Mouse (Mus musculus): ENCODE results near the gene Kirrel3.

Kirrel3 gene

GRCm38 (mm10) chr9:34969881-34970490, 484.3 kb downstream of the Kirrel3 start:
- peak; percentile 62 for DNase-seq (ENCODE audit: extremely low read depth, insufficient read length, low spot score)

DNA sequence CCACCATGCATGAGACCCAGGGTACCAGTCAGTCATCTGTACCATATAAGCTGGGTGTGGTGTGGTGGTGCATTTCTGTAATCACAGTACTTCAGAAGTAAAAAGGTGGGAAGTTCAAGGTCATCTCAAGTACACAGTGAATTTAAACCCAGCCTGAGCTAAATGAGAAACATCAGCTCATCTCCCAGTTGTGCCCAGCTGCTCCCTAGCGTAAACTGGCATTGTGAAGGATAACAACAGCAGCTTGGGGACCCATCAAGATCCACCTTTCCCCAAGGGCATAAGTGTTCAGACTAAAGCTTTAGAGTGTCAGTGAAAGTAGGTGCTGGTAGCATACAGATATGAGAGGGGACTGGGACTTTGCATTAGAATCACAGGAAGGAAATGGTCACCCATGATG, 488.6 kb downstream of the Kirrel3 start:
- no peak for DNase-seq (ENCODE audit: extremely low read depth, insufficient read length, low spot score)

- no peak for DNase-seq (ENCODE audit: extremely low read depth, insufficient read length, low spot score)
These were observed 489.6 kb downstream of the Kirrel3 start for GRCm38 (mm10) chr9:34975245-34975644.

DNA sequence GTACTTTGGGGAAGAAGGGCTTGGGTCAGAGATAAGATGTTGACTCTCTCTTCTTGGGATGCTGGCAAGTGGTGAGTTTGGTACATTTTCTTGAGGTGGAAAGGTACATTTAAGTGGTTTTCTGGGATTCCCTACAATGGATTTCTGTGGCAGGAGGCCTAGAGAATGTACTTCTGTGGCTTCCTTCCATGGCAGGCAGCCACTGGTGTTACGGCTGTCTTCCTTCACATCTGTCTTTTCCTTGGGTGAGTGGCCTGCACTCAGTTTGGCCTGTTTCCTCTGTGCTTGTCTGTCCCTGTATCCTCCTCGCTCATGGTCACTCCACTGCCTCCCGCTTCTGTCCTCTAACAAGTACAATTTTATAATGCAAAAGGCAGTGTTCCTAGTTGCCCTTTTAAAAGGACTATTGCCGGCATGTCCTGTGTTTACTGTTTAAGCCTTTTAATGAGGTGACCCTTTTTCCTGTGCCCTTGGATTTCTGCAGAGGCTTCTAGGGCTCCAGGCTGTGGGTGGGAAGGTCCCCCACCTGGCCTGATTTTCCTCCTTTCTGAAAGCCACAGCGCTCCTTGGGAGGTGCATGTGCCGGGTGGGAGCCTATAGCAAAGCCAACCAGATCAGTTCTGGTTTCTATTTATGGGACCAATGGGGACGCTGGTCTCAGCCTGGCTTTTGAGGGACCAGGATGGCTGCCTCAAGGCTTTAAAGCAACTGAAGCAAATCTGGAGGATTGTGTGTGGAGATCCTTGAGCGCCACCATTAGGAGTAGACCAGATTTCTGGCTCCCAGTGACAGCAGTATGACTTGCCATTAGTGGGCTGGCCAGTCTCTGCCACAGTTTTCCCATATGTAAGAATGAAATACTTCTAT, 491.1 kb downstream of the Kirrel3 start:
- no peak for DNase-seq (ENCODE audit: extremely low read depth, insufficient read length, low spot score)

DNA sequence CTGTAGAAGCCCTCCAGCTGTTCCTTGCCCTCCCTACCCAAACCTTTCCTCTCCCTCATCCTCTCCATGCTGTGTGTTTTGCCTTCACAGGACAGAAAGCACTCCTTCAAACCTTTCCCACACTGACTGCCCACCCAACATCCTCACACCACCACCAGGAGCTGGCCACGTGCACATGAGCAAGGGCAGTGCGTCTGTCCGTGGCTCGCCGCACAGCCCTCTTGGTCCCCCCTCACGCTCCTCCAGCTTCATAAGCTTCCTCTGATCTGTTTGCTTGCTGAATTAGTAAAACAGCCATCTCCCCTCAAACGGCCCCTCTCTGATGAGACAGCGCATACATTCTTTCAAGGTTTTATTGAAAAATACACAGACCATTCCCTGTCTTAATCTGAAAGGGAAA, 492.0 kb downstream of the Kirrel3 start:
- DNase-seq (ENCODE audit: extremely low read depth, insufficient read length, low spot score): no peak

GRCm38 (mm10) chr9:34978229-34978628, 492.5 kb downstream of the Kirrel3 start:
- no peak for DNase-seq (ENCODE audit: extremely low read depth, insufficient read length, low spot score)

DNA sequence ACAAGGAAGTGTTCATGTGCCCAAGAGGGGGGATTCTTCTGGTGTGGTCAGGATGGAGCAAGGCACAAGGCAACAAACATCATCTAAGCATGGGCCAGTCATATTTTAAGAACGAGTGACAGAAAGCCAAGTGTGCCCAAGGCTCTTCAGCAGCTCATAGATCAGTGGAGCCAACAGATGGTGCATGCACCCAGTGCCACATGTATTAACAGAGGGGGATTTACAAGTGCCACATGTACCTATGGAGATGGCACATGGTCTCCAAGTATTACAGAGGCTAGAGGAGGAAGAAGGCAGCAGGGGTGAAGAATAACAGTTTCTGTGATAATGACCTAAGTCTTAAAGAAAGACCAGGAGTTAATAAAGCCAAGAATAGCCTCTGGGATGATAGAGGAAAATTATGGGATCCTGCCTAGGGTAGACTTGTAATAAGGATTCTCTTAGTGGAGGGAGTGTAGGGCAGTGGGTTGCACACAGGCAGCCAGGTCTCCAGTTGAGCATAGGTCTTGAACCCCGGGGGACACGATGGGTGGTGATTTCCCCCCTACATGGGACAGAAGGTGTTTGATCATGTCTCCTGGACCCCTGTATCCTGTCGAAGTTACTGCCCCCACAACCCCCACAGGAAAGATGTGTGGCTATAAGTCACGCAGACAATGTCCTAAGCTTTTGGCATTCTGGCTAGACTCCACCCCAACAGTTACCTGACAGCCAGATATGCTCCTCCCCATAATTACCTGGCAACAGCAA, 495.0 kb downstream of the Kirrel3 start:
- DNase-seq (ENCODE audit: extremely low read depth, insufficient read length, low spot score): no peak

DNA sequence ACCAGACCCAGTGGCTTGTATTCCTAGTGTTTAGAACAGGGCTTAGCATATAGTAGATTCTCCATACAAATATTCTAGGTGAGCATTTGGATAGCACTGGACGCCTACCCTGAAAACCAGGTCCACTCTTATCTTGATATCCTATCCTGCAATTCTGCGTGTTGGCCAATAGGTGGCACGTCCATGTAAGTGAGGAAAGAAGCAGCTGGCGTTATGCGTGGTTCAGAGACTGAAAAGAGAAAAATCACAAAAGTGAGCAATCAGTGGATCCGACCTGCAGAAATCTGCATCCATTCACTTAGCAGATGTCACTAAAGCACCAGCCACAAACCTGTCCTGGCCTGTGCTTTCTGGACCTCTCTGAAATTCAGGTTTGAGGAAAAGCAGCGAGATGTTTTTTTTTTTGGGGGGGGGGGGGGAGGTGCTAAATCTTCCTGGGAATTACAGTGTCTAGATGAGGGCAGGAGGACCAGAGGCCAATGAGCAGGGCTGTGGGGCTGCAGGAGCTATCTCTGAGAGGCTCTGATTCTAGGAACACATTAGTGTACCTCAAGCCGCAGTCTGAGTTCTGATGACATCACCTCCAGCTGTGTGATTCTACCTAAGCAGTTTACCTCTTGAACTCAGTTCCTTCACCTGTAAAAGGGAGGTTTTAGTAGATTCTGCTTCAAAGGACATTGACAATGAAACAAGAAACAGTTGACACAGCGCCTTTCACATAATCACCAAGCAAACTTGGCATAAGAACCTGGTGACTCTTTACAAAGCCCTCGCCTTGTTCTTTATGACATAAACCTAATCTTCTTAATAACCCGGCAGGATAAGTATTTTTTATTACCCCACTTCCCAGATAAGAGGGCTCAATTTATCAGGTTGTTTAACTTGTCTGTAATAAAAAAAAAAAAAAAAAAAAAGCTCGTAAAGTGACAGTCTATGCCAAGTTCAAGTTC, 498.1 kb downstream of the Kirrel3 start:
- DNase-seq (ENCODE audit: extremely low read depth, insufficient read length, low spot score): peak; percentile 35

DNA sequence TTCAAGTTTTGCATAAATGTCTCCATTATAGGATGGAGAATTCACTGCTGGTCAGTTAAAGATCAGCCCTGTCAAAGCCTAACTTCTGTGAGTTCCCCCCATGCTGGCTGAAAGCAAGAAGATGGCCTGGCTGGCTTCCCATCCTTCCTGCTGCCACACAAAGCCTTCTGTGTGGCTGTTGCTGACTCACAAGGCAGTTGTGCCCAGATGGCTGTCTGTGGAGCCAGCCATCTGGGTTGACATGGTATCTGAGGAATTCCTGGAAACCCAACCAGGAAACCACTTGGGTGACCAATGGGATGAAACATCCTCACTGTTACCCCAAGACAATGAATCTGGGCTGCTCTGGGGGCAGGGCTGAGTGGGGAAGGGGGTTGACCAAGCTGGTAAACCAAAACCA, 500.5 kb downstream of the Kirrel3 start:
- DNase-seq (ENCODE audit: extremely low read depth, insufficient read length, low spot score): peak; percentile 85

DNA sequence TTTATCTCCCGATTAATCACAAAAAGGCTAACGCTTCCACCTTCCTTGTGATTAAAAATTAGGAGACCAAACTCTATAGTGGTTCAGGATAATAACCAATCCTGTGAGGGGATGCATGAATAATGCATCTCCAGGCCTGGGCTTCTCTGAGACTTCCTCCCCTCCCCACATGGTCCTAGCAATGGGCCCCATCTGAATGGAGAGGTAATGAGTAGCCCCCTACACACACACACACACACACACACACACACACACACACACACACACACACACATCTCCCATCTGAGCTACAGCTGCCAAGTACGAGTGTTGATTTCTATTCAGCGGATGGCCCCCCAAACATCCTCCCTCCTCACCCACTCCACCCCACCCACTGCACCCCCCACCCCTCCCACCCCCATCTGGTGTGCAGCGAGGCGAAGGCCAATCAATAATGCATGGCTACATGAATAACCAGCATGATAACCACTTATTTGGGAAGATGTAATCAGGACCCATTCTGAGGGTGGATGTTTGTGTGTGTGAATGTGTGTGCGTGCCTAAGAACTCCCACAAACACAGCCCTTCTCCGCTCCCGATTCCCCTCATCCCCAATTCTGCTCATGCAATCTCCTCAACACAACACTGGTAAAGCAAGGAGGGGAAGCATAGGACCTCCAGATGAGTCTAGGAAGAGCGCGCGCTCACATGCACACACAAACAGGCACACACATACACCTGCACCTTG, 501.9 kb downstream of the Kirrel3 start:
- no peak for DNase-seq (ENCODE audit: extremely low read depth, insufficient read length, low spot score)

GRCm38 (mm10) chr9:34988683-34989082, 503.0 kb downstream of the Kirrel3 start:
- no peak for DNase-seq (ENCODE audit: extremely low read depth, insufficient read length, low spot score)

DNA sequence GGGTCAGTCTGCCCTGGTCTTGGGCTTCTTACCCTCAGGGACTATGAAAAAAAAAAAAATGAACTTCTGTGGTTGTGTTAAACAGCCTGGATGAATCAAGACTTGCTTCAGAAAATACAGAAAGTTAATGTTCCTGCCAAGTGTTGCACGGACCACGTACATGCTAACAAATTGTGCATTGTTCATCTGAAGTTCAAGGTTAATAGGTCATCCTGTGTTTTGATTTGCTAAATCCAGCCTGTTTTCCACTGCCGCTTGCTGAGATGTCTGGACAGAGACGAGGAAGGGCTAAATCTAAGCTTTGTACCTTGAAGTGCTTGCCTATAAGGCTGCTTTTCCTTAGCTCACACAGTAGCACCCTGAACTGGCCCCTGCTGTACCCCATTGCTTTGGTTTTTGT, 506.5 kb downstream of the Kirrel3 start:
- peak; percentile 55 for DNase-seq (ENCODE audit: extremely low read depth, insufficient read length, low spot score)

GRCm38 (mm10) chr9:34993467-34994211, 507.9 kb downstream of the Kirrel3 start:
- peak; percentile 82 for DNase-seq (ENCODE audit: extremely low read depth, insufficient read length, low spot score)

GRCm38 (mm10) chr9:34995078-34995477, 509.4 kb downstream of the Kirrel3 start:
- no peak for DNase-seq (ENCODE audit: extremely low read depth, insufficient read length, low spot score)

DNA sequence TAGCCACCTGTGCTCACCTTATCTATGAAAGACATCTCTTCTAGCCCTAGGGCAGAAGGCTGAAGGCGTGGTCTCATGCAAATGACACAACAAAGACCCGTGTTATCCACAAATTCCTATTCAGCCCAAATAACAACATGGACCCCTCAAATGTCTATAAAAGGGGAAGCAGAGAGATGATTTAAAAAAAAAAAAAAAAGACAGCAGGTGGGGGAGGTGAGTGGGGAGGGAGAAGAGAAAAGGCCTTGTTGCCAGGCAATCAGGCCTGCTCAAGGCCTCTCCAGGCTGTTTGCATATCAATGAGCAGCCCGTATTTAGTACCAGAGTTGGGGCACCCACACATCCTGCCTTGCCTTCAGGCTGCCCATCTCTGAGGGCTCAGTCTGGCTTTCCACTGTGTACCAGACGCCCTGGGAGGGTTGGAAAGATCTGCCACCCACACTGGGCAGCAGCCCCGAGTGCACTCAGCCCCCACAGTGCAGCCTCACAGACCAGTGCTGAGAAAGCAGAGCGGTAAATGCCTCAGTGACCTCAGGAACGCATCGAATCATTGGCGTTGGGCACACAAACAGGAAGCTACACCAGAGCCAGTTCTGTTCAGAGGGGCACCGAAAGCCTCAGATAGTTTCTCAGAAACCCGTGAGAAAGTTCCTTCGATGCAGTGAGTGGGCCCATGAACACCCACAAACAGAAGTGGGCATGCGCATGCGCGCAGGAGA, 510.1 kb downstream of the Kirrel3 start:
- no peak for DNase-seq (ENCODE audit: extremely low read depth, insufficient read length, low spot score)

DNA sequence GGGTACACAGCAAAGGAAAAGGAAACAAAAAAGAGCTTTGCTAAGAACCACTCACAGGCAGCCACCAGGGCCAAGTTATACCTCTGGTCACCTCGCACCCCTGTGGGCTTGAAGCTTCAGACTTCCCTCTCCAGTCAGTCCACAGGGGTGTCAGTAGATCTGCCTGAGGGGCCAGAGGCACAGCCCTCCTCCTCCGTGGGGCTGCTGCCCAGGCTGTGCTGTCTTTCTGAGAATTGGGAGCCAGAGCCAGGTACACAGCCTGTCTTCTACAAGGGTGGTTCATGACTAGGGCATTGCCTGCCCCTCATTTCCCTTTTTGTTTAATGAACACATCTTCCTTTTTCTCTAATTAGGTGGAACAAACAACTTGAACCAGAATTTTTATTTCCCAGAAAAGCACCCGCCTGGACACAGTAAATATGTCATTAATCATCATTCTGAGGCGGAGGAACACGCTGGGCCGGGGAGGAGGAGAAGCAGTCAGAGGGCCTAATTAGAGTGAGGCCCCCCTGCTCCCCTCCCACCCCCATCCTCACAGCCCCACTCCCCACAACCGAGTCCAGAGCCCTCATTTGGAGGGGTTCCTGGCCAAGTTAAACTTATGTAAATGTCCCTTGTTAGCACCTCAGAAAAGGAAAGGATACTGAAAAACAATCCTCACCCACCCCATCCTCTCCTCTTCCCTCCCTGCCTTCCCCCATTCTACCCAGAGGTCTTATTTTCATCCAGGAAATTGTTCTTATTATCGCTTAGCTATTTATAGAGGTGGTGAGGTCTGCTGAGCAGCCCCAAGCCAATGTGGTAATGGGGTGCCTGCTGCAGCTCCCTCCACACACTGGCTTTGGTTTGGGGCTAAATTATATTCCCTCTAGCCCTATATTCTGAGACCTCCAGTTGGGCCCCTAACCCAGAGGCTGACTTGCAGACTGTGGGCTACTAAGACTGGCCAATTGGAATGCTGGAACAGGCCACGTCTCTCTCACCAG, 512.5 kb downstream of the Kirrel3 start:
- no peak for DNase-seq (ENCODE audit: extremely low read depth, insufficient read length, low spot score)

GRCm38 (mm10) chr9:35004113-35004512, 518.4 kb downstream of the Kirrel3 start:
- peak; percentile 58 for DNase-seq (ENCODE audit: extremely low read depth, insufficient read length, low spot score)
